Mouse (Mus musculus): ENCODE measurements around the gene Meis3. TPM values are rescaled to one million over a fixed set of nuclear protein-coding genes. Genes with fewer than 3 reads are reported as not detected.

Meis3 gene
- polyA plus RNA-seq, 1 experiment from 2014 or later = 17.7 TPM

DNA sequence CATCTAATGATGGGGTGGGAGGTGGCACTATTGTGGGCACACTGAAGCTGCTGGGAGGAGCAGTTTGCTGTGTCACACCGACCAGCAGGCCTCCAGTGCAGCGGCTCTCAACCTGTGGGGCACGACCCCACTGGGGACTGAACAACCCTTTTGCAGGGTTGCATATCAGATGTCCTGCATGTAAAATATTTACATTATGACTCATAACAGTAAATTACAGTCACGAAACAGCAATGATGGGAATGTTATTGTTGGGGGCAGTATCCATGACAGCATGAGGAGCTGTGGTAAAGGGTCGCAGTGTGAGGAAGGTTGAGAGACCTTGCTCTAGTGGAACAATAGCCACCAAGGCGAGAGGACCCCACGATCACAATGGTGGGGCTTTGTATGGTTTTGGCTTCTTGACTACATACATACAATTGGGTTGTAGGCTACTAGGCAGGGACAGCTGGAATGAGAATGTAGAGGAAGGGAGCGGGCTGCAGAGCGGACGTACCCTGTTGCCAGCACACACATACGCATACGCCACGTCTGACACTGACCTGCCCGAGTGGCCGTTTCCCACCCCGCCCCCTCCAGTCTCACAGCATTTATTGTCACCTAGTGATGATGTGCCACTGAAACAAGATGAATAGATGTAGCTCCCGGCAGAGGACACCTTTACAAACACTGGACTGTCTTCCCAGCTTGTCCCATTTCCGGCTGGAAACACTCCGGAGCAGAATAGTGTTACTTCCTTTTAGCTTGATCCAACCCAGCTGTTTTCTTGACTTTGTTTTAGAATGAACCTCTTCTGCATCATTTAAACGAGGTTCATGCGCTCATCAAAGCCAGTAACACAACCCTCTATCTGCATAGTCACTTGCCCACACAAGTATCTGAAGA lies 34.1 kb downstream of the Meis3 start:
- H3K27ac ChIP-seq (ENCODE audit: low read depth, low read length) = no peak overlapping the region
- H3K4me3 ChIP-seq (ENCODE audit: low read depth, low read length) = no peak overlapping the region
- H3K4me1 ChIP-seq (replicated peaks; ENCODE audit: control insufficient read depth, insufficient read depth, low read length) = no peaks in the 10 kb centered on the region
- 90% methylated on average over 21 of the region's 21 CpGs for WGBS
- ATAC-seq (replicated peaks; ENCODE audit: low FRiP score) = no peak
- H3K9me3 ChIP-seq (ENCODE audit: control insufficient read depth, low read length) = no peaks in the 10 kb centered on the region
- H3K36me3 ChIP-seq (ENCODE audit: control insufficient read depth, insufficient read depth, low read length) = peaks cover 21% of the 10 kb centered on the region; the same call in 1 of the 2 replicates
- H3K4me2 ChIP-seq = no peak overlapping the region
- DNase-seq (ENCODE audit: low spot score) = no peak
- no peaks in the 10 kb centered on the region for H3K27me3 ChIP-seq (replicated peaks; ENCODE audit: control insufficient read depth, insufficient read depth, low read length)
- no peak overlapping the region for H3K9ac ChIP-seq (ENCODE audit: low read depth, low read length)

GRCm38 (mm10) chr7:16210862-16211365 lies 36.0 kb downstream of the Meis3 start:
- ATAC-seq (replicated peaks; ENCODE audit: low FRiP score) = no peak
- no peak overlapping the region for H3K27ac ChIP-seq (ENCODE audit: low read depth, low read length)
- no peak overlapping the region for H3K4me3 ChIP-seq (ENCODE audit: low read depth, low read length)
- no peaks in the 10 kb centered on the region for H3K27me3 ChIP-seq (replicated peaks; ENCODE audit: control insufficient read depth, insufficient read depth, low read length)
- H3K9ac ChIP-seq (ENCODE audit: low read depth, low read length) = no peak overlapping the region
- H3K9me3 ChIP-seq (ENCODE audit: control insufficient read depth, low read length) = no peaks in the 10 kb centered on the region
- 74% methylated on average over 12 of the region's 12 CpGs for WGBS
- no peak overlapping the region for H3K4me2 ChIP-seq
- H3K4me1 ChIP-seq (replicated peaks; ENCODE audit: control insufficient read depth, insufficient read depth, low read length) = no peaks in the 10 kb centered on the region
- no peak for DNase-seq (ENCODE audit: low spot score)
- peaks cover 25% of the 10 kb centered on the region for H3K36me3 ChIP-seq (ENCODE audit: control insufficient read depth, insufficient read depth, low read length)

DNA sequence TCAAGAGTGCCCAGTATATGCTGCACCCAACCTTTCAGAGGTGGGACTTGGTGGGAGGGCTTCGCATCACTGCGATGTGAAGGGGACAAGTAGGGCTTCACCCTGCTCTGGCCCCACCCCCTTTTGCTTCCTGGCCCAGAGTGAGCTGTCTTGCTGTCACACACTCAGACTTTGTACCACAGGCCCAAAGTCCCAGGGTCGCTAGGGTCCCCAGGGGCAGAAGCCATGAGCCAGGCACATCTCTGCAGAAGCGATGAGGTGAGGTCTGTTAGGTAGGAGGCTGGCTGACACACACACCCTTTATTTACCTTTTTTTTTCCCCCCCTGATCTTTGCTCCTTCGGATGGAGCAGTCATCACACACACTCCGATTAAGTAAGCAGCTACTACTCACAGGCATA lies 38.3 kb downstream of the Meis3 start:
- H3K9ac ChIP-seq (ENCODE audit: low read depth, low read length) = no peak overlapping the region
- H3K27me3 ChIP-seq (replicated peaks; ENCODE audit: control insufficient read depth, insufficient read depth, low read length) = no peaks in the 10 kb centered on the region
- ATAC-seq (replicated peaks; ENCODE audit: low FRiP score) (peak; percentile 40; the same call in 1 of the 2 replicates), DNase-seq (ENCODE audit: low spot score) (no peak)
- H3K9me3 ChIP-seq (ENCODE audit: control insufficient read depth, low read length) = no peaks in the 10 kb centered on the region
- no peak overlapping the region for H3K27ac ChIP-seq (ENCODE audit: low read depth, low read length)
- H3K4me1 ChIP-seq (replicated peaks; ENCODE audit: control insufficient read depth, insufficient read depth, low read length) = no peaks in the 10 kb centered on the region
- peaks cover 27% of the 10 kb centered on the region for H3K36me3 ChIP-seq (ENCODE audit: control insufficient read depth, insufficient read depth, low read length)
- H3K4me2 ChIP-seq = no peak overlapping the region
- 86% methylated on average over 6 of the region's 6 CpGs for WGBS
- H3K4me3 ChIP-seq (ENCODE audit: low read depth, low read length) = no peak overlapping the region

GRCm38 (mm10) chr7:16213986-16214385 lies 39.1 kb downstream of the Meis3 start:
- DNase-seq (ENCODE audit: low spot score) = no peak
- Histone ChIP-seq H3K4me2 (no peak overlapping the region), H3K9me3 (ENCODE audit: control insufficient read depth, low read length) (no peaks in the 10 kb centered on the region), H3K9ac (ENCODE audit: low read depth, low read length) (no peak overlapping the region), H3K27me3 (replicated peaks; ENCODE audit: control insufficient read depth, insufficient read depth, low read length) (no peaks in the 10 kb centered on the region), H3K36me3 (ENCODE audit: control insufficient read depth, insufficient read depth, low read length) (peaks cover 28% of the 10 kb centered on the region), H3K27ac (ENCODE audit: low read depth, low read length) (no peak overlapping the region), H3K4me1 (replicated peaks; ENCODE audit: control insufficient read depth, insufficient read depth, low read length) (no peaks in the 10 kb centered on the region), H3K4me3 (ENCODE audit: low read depth, low read length) (no peak overlapping the region)
- ATAC-seq (replicated peaks; ENCODE audit: low FRiP score) = no peak
- WGBS = 94% methylated on average over 9 of the region's 9 CpGs

- peak within 1 kb of the TSS; percentile 72 for H3K9ac ChIP-seq (ENCODE audit: low read depth, low read length)
- no peaks in the 10 kb centered on the region; the same call in 1 of the 2 replicates for H3K4me1 ChIP-seq (replicated peaks; ENCODE audit: control insufficient read depth, insufficient read depth, low read length)
- H3K4me3 ChIP-seq (ENCODE audit: low read depth, low read length) = peak within 1 kb of the TSS; percentile 59
- H3K36me3 ChIP-seq (ENCODE audit: control insufficient read depth, insufficient read depth, low read length) = peaks cover 6% of the 10 kb centered on the region
- no peaks in the 10 kb centered on the region for H3K27me3 ChIP-seq (replicated peaks; ENCODE audit: control insufficient read depth, insufficient read depth, low read length)
- peak within 1 kb of the TSS; percentile 39 for H3K27ac ChIP-seq (ENCODE audit: low read depth, low read length)
- DNase-seq (ENCODE audit: low spot score) (peak; percentile 96), ATAC-seq (replicated peaks; ENCODE audit: low FRiP score) (peak; percentile 97)
- WGBS = 2% methylated on average over 34 of the region's 34 CpGs
- peak within 1 kb of the TSS; percentile 68 for H3K4me2 ChIP-seq
- H3K9me3 ChIP-seq (ENCODE audit: control insufficient read depth, low read length) = no peaks in the 10 kb centered on the region
Measured at GRCm38 (mm10) chr7:16221582-16222272, 46.8 kb downstream of the Meis3 start, which contains the start of gene Dhx34. TSS of gene Dhx34 (minus strand) at chr7:16222037.

DNA sequence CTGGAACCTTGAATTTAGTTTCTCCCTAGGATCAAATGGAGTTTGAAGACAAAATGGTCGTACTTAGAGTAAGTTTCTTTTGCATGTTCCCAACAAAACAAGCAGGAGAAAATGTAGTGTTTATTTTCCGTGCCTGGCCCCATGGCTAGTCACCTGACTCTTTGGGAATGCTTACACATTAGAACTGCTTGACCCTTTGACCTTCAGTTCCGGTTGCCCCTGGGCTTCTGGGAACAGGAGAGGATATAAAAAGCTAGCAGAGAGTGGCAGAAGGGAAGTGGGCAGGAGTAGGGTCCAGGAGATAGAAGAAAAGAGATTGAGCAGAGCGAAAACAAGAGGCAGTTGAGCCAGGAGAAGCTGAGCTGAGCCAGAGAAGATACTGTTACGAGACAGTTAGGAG lies 55.0 kb downstream of the Meis3 start:
- Histone ChIP-seq H3K4me1 (replicated peaks; ENCODE audit: control insufficient read depth, insufficient read depth, low read length) (peaks cover 10% of the 10 kb centered on the region), H3K4me2 (no peak overlapping the region), H3K27ac (ENCODE audit: low read depth, low read length) (no peak overlapping the region), H3K27me3 (replicated peaks; ENCODE audit: control insufficient read depth, insufficient read depth, low read length) (no peaks in the 10 kb centered on the region), H3K36me3 (ENCODE audit: control insufficient read depth, insufficient read depth, low read length) (no peaks in the 10 kb centered on the region), H3K4me3 (ENCODE audit: low read depth, low read length) (no peak overlapping the region), H3K9me3 (ENCODE audit: control insufficient read depth, low read length) (no peaks in the 10 kb centered on the region; the same call in 1 of the 2 replicates), H3K9ac (ENCODE audit: low read depth, low read length) (no peak overlapping the region)
- 0 out of 2 replicates have a peak, but pooled peaks have one; percentile 36 for ATAC-seq (replicated peaks; ENCODE audit: low FRiP score)
- no peak for DNase-seq (ENCODE audit: low spot score)
- WGBS = 38% methylated on average over 5 of the region's 5 CpGs

Other genes starting within 250 kb of the Meis3 start
- 217 and 219 TPM in 2 replicates for gene Nop53, start 229.0 kb upstream of the Meis3 start, polyA plus RNA-seq (2014; fragmentation: Nextera tagmentation; extraction: Ambion mirVana)
- gene Ehd2, start 207.5 kb upstream of the Meis3 start, polyA plus RNA-seq (2014; fragmentation: Nextera tagmentation; extraction: Ambion mirVana) = 7.5 and 10.8 TPM in 2 replicates
- gene Bicra, start 127.2 kb upstream of the Meis3 start, polyA plus RNA-seq (2014; fragmentation: Nextera tagmentation; extraction: Ambion mirVana) = 5.3 and 7.3 TPM in 2 replicates
- not detected in 2 replicates for gene Zfp541, start 113.3 kb upstream of the Meis3 start, polyA plus RNA-seq (2014; fragmentation: Nextera tagmentation; extraction: Ambion mirVana)
- gene Napa, start 76.6 kb upstream of the Meis3 start, polyA plus RNA-seq (2014; fragmentation: Nextera tagmentation; extraction: Ambion mirVana) = 167 and 174 TPM in 2 replicates
- 20.2 and 20.7 TPM in 2 replicates for gene Kptn, start 55.2 kb upstream of the Meis3 start, polyA plus RNA-seq (2014; fragmentation: Nextera tagmentation; extraction: Ambion mirVana)
- gene Slc8a2, start 45.3 kb upstream of the Meis3 start, polyA plus RNA-seq (2014; fragmentation: Nextera tagmentation; extraction: Ambion mirVana) = 0.07 and 0.18 TPM in 2 replicates
- gene Dhx34, start 46.9 kb downstream of the Meis3 start, polyA plus RNA-seq (2014; fragmentation: Nextera tagmentation; extraction: Ambion mirVana) = 13.8 and 14.4 TPM in 2 replicates
- 1.3 and 1.8 TPM in 2 replicates for gene C5ar2, start 69.1 kb downstream of the Meis3 start, polyA plus RNA-seq (2014; fragmentation: Nextera tagmentation; extraction: Ambion mirVana)
- 2.8 and 3.4 TPM in 2 replicates for gene C5ar1, start 84.5 kb downstream of the Meis3 start, polyA plus RNA-seq (2014; fragmentation: Nextera tagmentation; extraction: Ambion mirVana)
- gene Inafm1, start 98.5 kb downstream of the Meis3 start, polyA plus RNA-seq (2014; fragmentation: Nextera tagmentation; extraction: Ambion mirVana) = 9.3 and 10.6 TPM in 2 replicates
- 21.7 and 25.3 TPM in 2 replicates for gene Ccdc9, start 111.7 kb downstream of the Meis3 start, polyA plus RNA-seq (2014; fragmentation: Nextera tagmentation; extraction: Ambion mirVana)
- gene Bbc3, start 133.3 kb downstream of the Meis3 start, polyA plus RNA-seq (2014; fragmentation: Nextera tagmentation; extraction: Ambion mirVana) = 4.7 and 6.4 TPM in 2 replicates
- gene Sae1, start 212.7 kb downstream of the Meis3 start, polyA plus RNA-seq (2014; fragmentation: Nextera tagmentation; extraction: Ambion mirVana) = 267 and 287 TPM in 2 replicates
- gene Zc3h4, start 225.8 kb downstream of the Meis3 start, polyA plus RNA-seq (2014; fragmentation: Nextera tagmentation; extraction: Ambion mirVana) = 14.1 and 18.6 TPM in 2 replicates

All from liver, embryonic 11.5 days (tissue).